Comparison of ENCODE assay signal across 11 mouse cellular contexts in genomic region chr8:10825192-10825926, GRCm38 (mm10).
A peak's percentile ranks its signal among the peaks of the same experiment; 100 is the strongest.
DNase-seq lines count a peak whose midpoint lies in the region; ATAC-seq lines count a peak whose summit lies in the region.
"Had no signal": no experiment of that assay in that cellular context is flagged by ENCODE, and none has a peak within 500 bp of the region (broad histone marks: within the 10 kb centered on the region; RNA-seq: fewer than 3 reads in every experiment).

No protein-coding gene starts in this region.

- H3K9ac ChIP-seq in forebrain, embryonic 13.5 days, result no peak overlapping the region
- no peak overlapping the region for H3K9ac ChIP-seq in forebrain, embryonic 11.5 days (ENCODE audit: low read length)
- no peak overlapping the region for H3K9ac ChIP-seq in heart, embryonic 12.5 days
- H3K9ac ChIP-seq: midbrain, embryonic 13.5 days had no signal

- peaks cover 5% of the 10 kb centered on the region; the same call in 1 of the 2 replicates for H3K4me1 ChIP-seq in forebrain, embryonic 13.5 days
- H3K4me1 ChIP-seq in forebrain, embryonic 11.5 days (replicated peaks; ENCODE audit: control insufficient read depth, insufficient read depth, low read length), result no peaks in the 10 kb centered on the region; the same call in 1 of the 2 replicates
- peaks cover 5% of the 10 kb centered on the region; the same call in 1 of the 2 replicates for H3K4me1 ChIP-seq in heart, embryonic 12.5 days (replicated peaks)
- H3K4me1 ChIP-seq: midbrain, embryonic 13.5 days had no signal

- H3K27me3 ChIP-seq in forebrain, embryonic 13.5 days, result no peaks in the 10 kb centered on the region
- H3K27me3 ChIP-seq in forebrain, embryonic 11.5 days (ENCODE audit: control insufficient read depth, insufficient read depth, low read length), result no peaks in the 10 kb centered on the region; the same call in 1 of the 2 replicates
- peaks cover 3% of the 10 kb centered on the region; the same call in 1 of the 2 replicates for H3K27me3 ChIP-seq in heart, embryonic 12.5 days (replicated peaks)
- H3K27me3 ChIP-seq: midbrain, embryonic 13.5 days had no signal

- no peak overlapping the region for H3K4me2 ChIP-seq in forebrain, embryonic 13.5 days
- no peak overlapping the region for H3K4me2 ChIP-seq in forebrain, embryonic 11.5 days (ENCODE audit: low read depth, low read length, severe bottlenecking)
- H3K4me2 ChIP-seq in heart, embryonic 12.5 days, result no peak overlapping the region
- H3K4me2 ChIP-seq: midbrain, embryonic 13.5 days had no signal

- H3K36me3 ChIP-seq in forebrain, embryonic 13.5 days (ENCODE audit: poor library complexity, severe bottlenecking), result no peaks in the 10 kb centered on the region
- no peaks in the 10 kb centered on the region for H3K36me3 ChIP-seq in forebrain, embryonic 11.5 days (ENCODE audit: control insufficient read depth, insufficient read depth, low read length)
- H3K36me3 ChIP-seq in heart, embryonic 12.5 days, result no peaks in the 10 kb centered on the region
- H3K36me3 ChIP-seq: midbrain, embryonic 13.5 days had no signal

- no peak overlapping the region for H3K4me3 ChIP-seq in forebrain, embryonic 13.5 days
- no peak overlapping the region for H3K4me3 ChIP-seq in forebrain, embryonic 11.5 days (ENCODE audit: low read depth, low read length)
- no peak overlapping the region for H3K4me3 ChIP-seq in heart, embryonic 12.5 days
- H3K4me3 ChIP-seq: midbrain, embryonic 13.5 days had no signal

- intact Hi-C loops in heart, postnatal 25 days (cut with DNase I), result loop anchor here (5.0 kb wide), 1 partner anchor 347 kb away; no protein-coding TSS in a partner anchor

- peak; percentile 19; the same call in 1 of the 2 replicates for ATAC-seq in forebrain, embryonic 13.5 days
- ATAC-seq in forebrain, embryonic 11.5 days (replicated peaks; ENCODE audit: low FRiP score), result no peak
- ATAC-seq in heart, embryonic 12.5 days (ENCODE audit: insufficient number of reproducible peaks, low FRiP score), result no peak
- no peak for ATAC-seq in megakaryocyte-erythroid progenitor cell, adult 5-6 weeks (replicated peaks; ENCODE audit: low FRiP score, low TSS enrichment, poor library complexity, severe bottlenecking)
- ATAC-seq: midbrain, embryonic 13.5 days had no signal

- DNase-seq in forebrain, embryonic 11.5 days (ENCODE audit: low spot score), result no peak
- DNase-seq in heart, postnatal 25 days (ENCODE audit: low spot score), result peak; percentile 28
- peak; percentile 60 for DNase-seq in brain, adult 2 months (ENCODE audit: low read depth, low spot score)
- peak; percentile 44 for DNase-seq in lung, postnatal 10 days
- no peak for DNase-seq in spleen, postnatal 14 days (ENCODE audit: low spot score in 2 of 2)
- DNase-seq: cerebellum, adult 2 months; kidney, adult 8-10 months had no signal

- no peaks in the 10 kb centered on the region for H3K9me3 ChIP-seq in forebrain, embryonic 13.5 days (replicated peaks)
- no peaks in the 10 kb centered on the region for H3K9me3 ChIP-seq in forebrain, embryonic 11.5 days (ENCODE audit: control insufficient read depth, low read length)
- no peaks in the 10 kb centered on the region for H3K9me3 ChIP-seq in heart, embryonic 12.5 days (replicated peaks)
- H3K9me3 ChIP-seq: midbrain, embryonic 13.5 days had no signal

- WGBS in forebrain, embryonic 13.5 days, result 73% methylated on average over 10 of the region's 10 CpGs
- WGBS in forebrain, embryonic 11.5 days, result 83% methylated on average over 10 of the region's 10 CpGs
- WGBS in heart, embryonic 12.5 days, result 46% methylated on average over 10 of the region's 10 CpGs

- 0 out of 2 replicates have a peak overlapping the region, but pooled peaks have one; percentile 10 for H3K27ac ChIP-seq in forebrain, embryonic 13.5 days
- H3K27ac ChIP-seq in forebrain, embryonic 11.5 days (ENCODE audit: low read depth, low read length), result no peak overlapping the region
- H3K27ac ChIP-seq in heart, embryonic 12.5 days (ENCODE audit: poor library complexity, severe bottlenecking), result no peak overlapping the region
- H3K27ac ChIP-seq: midbrain, embryonic 13.5 days had no signal

Comparison
In these comparisons a context has a peak if more than half of its experiments do, and no peak if none do; other contexts are left out.
1. DNase-seq: peak in heart, postnatal 25 days (single experiment), brain, adult 2 months (single experiment) and lung, postnatal 10 days (single experiment); none in forebrain, embryonic 11.5 days (single experiment) and spleen, postnatal 14 days (0 of 2).